Mouse (Mus musculus) urinary bladder, postnatal 25 days (tissue): ENCODE measurements around the gene BC049352.

ENCODE experiments used
- DNase-seq: peaks from one replicate; pipeline ENCODE4 v3.0.0; 2022; ENCODE audit warnings: low spot score

BC049352 gene

DNA sequence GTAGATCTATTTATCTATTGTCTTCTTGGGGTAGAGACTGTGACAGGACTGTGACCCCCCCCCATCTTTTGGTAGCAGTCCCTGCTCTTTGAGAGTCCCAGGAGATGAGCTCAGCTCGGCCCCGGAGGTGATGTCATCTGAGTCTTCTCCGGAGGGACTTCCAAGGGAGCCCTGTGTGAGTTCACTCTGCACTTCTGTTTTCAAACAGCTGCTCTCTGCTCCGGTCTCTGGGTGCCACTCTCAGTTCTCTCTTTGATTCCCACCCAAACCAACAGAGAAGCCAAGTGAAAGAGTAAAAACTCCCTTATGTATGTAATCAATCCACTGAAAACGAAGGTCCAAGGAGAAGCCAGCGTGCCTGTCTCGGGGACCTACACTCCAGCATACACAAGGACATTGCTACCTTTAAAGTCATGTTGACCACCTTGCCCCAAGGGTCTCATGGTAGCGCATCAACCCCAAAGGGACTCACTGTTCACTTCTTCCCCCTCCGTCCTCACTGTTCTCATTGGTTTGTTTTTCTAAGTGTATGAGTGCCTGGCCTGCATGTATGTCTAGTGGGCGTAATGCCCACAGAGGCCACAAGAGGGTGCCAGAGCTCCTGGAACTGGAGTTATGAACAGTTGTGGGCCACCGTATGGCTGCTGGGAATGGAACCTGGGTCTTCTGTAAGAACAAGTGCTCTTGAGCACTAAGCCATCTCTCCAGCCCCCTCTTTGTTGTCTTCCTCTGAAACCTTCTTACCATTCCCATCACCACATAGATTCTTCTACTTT is 117.6 kb downstream of the BC049352 start:
- no peak for DNase-seq
